8 mouse cellular contexts compared by ENCODE assay signal in the genomic region with DNA sequence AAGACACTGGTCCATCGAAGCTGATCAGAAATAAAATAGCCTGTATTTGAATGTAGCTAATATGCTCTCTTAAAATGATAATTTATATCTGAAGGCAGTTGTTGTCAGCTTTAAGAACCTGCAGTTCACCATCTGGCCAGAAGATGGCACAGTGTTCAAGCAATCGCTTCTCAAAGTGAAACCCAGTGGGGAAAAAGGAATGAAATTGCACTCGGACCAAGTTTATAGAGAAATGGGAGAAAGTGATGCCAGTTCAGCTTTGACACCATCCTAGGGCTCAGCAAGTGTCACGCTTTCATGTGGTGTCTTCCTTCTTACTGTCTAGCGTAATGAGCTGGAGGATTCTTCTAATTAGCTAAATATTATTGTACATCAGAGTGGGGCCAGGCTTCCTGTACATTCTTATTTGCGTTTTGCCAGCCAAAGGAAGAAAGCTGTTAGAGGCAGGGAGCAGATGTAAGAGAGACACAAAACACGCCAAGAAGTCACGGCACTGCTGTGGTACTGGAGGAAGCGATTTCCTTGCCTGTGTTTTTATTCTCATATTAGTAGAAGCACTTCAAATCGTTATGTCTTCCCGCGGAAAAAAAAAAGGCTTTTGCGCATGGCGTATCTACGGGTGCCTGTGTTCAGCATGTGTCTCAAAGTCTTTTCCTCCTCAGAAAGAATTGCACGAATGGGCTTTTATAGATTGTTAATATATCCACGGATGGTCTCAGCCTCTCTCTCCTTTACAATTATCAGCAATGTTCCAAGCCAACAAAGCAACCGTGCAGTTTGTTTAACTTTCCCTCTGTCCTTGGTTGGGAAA.
DNase-seq lines count a peak whose midpoint lies in the region; ATAC-seq and TF ChIP-seq lines count a peak whose summit lies in the region.

No protein-coding gene starts in this region.

- DNase-seq in brain, adult 2 months (ENCODE audit: low read depth, low spot score): peak; percentile 90
- peak; percentile 85 for DNase-seq in kidney, postnatal 0 days (ENCODE audit: low spot score)
- peak; percentile 58 for DNase-seq in liver, adult 2 months (ENCODE audit: extremely low read depth, low read depth, low spot score)
- DNase-seq in spleen, postnatal 36 days (ENCODE audit: low spot score in 2 of 2): peak; percentile 45 to 58

- H3K27ac ChIP-seq in embryonic fibroblast, embryonic 13.5 days (ENCODE audit: insufficient read depth, low read length): no peak overlapping the region
- H3K27ac ChIP-seq in heart, embryonic 13.5 days (replicated peaks): no peak overlapping the region
- no peak overlapping the region for H3K27ac ChIP-seq in kidney, postnatal 0 days
- no peak overlapping the region for H3K27ac ChIP-seq in liver, adult 2 months (replicated peaks; ENCODE audit: insufficient read depth, low read depth, low read length)

- H3K27me3 ChIP-seq in C2C12 (ENCODE audit: control insufficient read depth, insufficient read depth, insufficient read length): peaks cover 8% of the 10 kb centered on the region
- peaks cover 3% of the 10 kb centered on the region; the same call in 1 of the 2 replicates for H3K27me3 ChIP-seq in heart, embryonic 13.5 days (replicated peaks)
- no peaks in the 10 kb centered on the region for H3K27me3 ChIP-seq in kidney, postnatal 0 days (ENCODE audit: insufficient read depth, low read length)
- H3K27me3 ChIP-seq in liver, adult 2 months (ENCODE audit: control insufficient read depth, insufficient read depth, low read length): 0 out of 2 replicates have a peak, but pooled peaks cover 2% of the 10 kb centered on the region

- H3K4me3 ChIP-seq in C2C12 (ENCODE audit: insufficient read depth, poor library complexity, severe bottlenecking): no peak overlapping the region
- peak overlapping the region; percentile 61 for H3K4me3 ChIP-seq in embryonic fibroblast, embryonic 13.5 days (ENCODE audit: insufficient read depth, low read length)
- peak overlapping the region; percentile 54 for H3K4me3 ChIP-seq in heart, embryonic 13.5 days
- peak overlapping the region; percentile 27 for H3K4me3 ChIP-seq in kidney, postnatal 0 days (replicated peaks; ENCODE audit: low read depth, low read length)
- peak overlapping the region; percentile 66 for H3K4me3 ChIP-seq in liver, adult 2 months (ENCODE audit: insufficient read depth, low read depth, low read length)

- WGBS in heart, embryonic 13.5 days: 42% methylated on average over 18 of the region's 18 CpGs
- WGBS in kidney, postnatal 0 days: 44% methylated on average over 18 of the region's 18 CpGs
- 34% methylated on average over 18 of the region's 18 CpGs for WGBS in liver, adult 2 months

- peak; percentile 16 for TF ChIP-seq CTCF in C2C12 (IDR thresholded peaks at IDR 0.05; ENCODE audit: control insufficient read depth, insufficient read depth, insufficient read length)
- TF ChIP-seq CTCF in embryonic fibroblast, embryonic 13.5 days (IDR thresholded peaks at IDR 0.05; ENCODE audit: borderline replicate concordance, insufficient read depth, low read length): no peak
- TF ChIP-seq CTCF in kidney, postnatal 0 days (IDR thresholded peaks at IDR 0.05; ENCODE audit: low read depth): peak; percentile 95
- peak; percentile 20; the same call in 1 of the 2 replicates for TF ChIP-seq CTCF in liver, adult 2 months (IDR thresholded peaks at IDR 0.05; ENCODE audit: low read depth, low read length)

- H3K4me2 ChIP-seq in heart, embryonic 13.5 days: peak overlapping the region; percentile 76
- H3K4me2 ChIP-seq in kidney, postnatal 0 days (ENCODE audit: low read length): peak overlapping the region; percentile 57

- H3K9ac ChIP-seq in heart, embryonic 13.5 days: peak overlapping the region; percentile 78
- peak overlapping the region; percentile 38; the same call in 1 of the 2 replicates for H3K9ac ChIP-seq in kidney, postnatal 0 days (ENCODE audit: low read depth, low read length)
- no peak overlapping the region for H3K9ac ChIP-seq in liver, adult 2 months (ENCODE audit: low read depth, low read length)

- no peaks in the 10 kb centered on the region for H3K36me3 ChIP-seq in C2C12 (ENCODE audit: control insufficient read depth, insufficient read depth)
- no peaks in the 10 kb centered on the region for H3K36me3 ChIP-seq in heart, embryonic 13.5 days
- no peaks in the 10 kb centered on the region for H3K36me3 ChIP-seq in kidney, postnatal 0 days (ENCODE audit: insufficient read depth, low read length)
- no peaks in the 10 kb centered on the region for H3K36me3 ChIP-seq in liver, adult 2 months (ENCODE audit: control insufficient read depth, insufficient read depth, low read length)

- TF ChIP-seq POLR2A in embryonic fibroblast, embryonic 13.5 days (IDR thresholded peaks at IDR 0.05; ENCODE audit: low read depth, low read length): no peak
- no peak for TF ChIP-seq POLR2A in liver, adult 2 months (IDR thresholded peaks at IDR 0.05; ENCODE audit: extremely low read depth, insufficient read depth, low read length)

- H3K79me2 ChIP-seq in C2C12 (ENCODE audit: control insufficient read depth, insufficient read depth): no peaks in the 10 kb centered on the region
- H3K79me2 ChIP-seq in liver, adult 2 months (ENCODE audit: control insufficient read depth, insufficient read depth, low read length): no peaks in the 10 kb centered on the region

- no peaks in the 10 kb centered on the region for H3K9me3 ChIP-seq in heart, embryonic 13.5 days
- H3K9me3 ChIP-seq in kidney, postnatal 0 days (replicated peaks; ENCODE audit: low read length): no peaks in the 10 kb centered on the region

- 0 out of 2 replicates have a peak, but pooled peaks cover 3% of the 10 kb centered on the region for H3K4me1 ChIP-seq in embryonic fibroblast, embryonic 13.5 days (ENCODE audit: control insufficient read depth, insufficient read depth, low read length)
- peaks cover 6% of the 10 kb centered on the region; the same call in 1 of the 2 replicates for H3K4me1 ChIP-seq in heart, embryonic 13.5 days
- no peaks in the 10 kb centered on the region for H3K4me1 ChIP-seq in kidney, postnatal 0 days (replicated peaks; ENCODE audit: insufficient read depth, low read length)
- H3K4me1 ChIP-seq in liver, adult 2 months (ENCODE audit: control insufficient read depth, insufficient read depth, low read length): peaks cover 4% of the 10 kb centered on the region

- H3ac ChIP-seq in C2C12 (ENCODE audit: control insufficient read depth, insufficient read length, low read depth): peak overlapping the region; percentile 40

- no peaks in the 10 kb centered on the region for H3K79me3 ChIP-seq in C2C12 (ENCODE audit: low read depth)

- ATAC-seq in heart, embryonic 13.5 days (ENCODE audit: extremely low read depth, insufficient number of reproducible peaks, low FRiP score, low TSS enrichment): no peak
- ATAC-seq in kidney, postnatal 0 days (replicated peaks; ENCODE audit: low FRiP score, low read depth): no peak
- peak; percentile 79 for ATAC-seq in monocyte, adult 5-6 weeks (replicated peaks; ENCODE audit: insufficient number of reproducible peaks, low FRiP score, low TSS enrichment, poor library complexity, severe bottlenecking)

TF ChIP-seq in C2C12, 6 proteins besides CTCF, POLR2A, EP300 and RAD21:
- TF ChIP-seq MYOG (IDR thresholded peaks at IDR 0.05; ENCODE audit: control insufficient read depth, extremely low read depth, insufficient read length) (no peak), CEBPB (IDR thresholded peaks at IDR 0.05; ENCODE audit: low read depth) (no peak)
